Mouse (Mus musculus): ENCODE measurements around the gene Iqgap1.

Gene Iqgap1

DNA sequence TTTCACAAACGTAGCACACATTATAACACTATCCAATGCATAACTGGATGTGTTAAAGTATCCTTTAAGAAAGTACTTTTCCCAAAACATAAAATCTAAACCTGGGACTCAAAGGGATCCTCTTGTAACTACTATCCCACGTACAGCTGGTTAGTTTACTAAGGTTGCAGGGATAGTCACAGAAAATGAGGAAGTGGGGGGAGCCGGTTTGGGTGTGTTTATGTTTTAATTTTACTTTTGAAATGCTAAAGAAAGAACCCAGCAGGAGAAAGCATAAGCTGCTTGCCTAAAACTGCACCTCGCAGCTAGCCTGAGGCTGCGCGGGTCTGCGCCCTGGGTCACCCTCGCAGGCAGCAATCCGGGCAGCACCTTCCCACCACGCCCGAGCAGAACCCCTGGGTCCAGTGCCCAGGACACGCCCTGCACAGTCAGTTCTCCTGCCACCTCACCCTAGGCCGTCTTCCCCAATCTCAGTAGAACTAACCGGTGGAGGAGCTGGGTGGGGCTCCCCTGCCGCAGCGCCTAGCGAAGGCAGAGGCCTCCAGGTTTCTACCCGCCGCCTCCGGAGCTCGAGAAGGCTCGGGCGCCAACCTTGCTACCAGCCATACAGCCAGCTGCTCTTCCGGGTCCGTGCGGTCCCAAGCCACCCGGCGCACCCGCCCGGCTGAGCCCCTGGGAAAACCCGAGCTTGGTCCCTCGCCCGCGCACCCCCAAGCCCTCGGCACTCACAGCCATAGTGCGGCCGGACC is 23.2 kb downstream of the Iqgap1 start:
- DNase-seq = no peak

DNA sequence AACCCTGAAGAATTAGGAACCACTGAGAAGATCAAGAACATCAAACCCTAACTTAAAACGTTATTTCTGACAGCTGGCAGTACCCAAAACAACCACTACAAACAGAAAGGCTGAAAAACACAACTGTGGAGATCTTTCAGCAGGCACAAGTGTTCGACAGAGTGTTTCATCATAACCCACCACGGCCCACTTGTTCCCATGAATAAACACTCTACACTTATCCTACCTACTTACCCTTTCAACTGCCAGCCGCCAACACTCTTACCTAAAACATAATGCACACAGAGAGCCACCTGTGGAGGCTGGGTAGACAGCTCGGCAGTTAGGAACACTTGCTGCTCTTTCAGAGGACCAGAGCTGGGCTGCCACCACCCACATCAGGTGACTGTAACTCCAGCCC is 26.5 kb downstream of the Iqgap1 start:
- no peak for DNase-seq

DNA sequence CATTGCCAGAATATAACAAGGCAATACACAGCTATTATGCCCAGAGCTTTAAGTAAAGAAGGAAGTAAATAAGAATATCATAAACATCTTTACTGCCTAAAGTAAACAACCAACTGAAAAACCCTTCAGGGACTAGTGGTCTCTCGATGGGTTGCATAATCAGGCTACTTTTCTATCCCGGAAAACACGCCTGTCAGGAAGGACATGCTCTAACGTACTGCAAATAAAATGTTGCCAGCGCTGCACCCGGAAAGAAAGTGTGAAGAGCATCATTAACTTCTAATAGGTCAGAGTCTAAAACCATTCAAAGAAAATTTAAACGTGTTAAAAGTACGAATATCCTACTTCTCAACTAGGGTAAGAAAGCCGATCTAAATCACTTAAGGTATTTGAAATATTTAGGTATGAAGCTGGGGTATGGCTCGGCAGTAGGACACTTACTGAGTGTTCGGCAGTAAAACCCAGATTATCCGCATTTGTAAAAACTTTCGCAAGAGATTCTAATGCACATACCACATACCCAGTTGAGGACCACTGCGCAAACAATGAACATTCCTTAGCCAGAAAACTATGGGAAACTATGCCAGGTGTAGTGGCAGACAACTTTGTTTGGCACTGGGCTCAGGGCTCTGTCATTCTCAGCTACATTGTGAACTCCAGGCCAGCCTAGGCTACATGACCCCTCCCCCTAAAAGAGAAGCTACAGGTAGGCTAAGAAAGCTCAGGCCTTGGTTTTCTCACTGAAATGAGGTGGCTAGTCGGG is 28.8 kb downstream of the Iqgap1 start:
- DNase-seq = no peak

DNA sequence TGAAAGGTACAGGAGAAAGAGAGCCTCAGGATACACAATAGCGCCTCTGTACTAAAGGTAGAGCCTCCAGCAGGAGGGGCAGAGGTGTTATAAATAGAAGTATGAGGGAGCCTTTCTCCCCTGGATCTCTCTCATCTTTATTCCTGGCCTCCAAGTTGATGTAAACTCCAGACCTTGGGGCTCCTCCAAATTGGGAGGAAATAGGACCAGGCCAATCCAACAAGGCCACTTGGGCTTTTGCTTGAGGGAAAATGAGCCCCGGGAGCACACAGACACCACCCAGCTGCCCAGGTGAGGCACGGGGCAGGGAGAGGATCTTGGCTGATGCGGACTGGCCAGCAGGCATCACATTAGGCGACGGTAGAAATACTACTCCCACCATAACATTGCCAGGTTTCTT is 29.5 kb downstream of the Iqgap1 start:
- DNase-seq = no peak

DNA sequence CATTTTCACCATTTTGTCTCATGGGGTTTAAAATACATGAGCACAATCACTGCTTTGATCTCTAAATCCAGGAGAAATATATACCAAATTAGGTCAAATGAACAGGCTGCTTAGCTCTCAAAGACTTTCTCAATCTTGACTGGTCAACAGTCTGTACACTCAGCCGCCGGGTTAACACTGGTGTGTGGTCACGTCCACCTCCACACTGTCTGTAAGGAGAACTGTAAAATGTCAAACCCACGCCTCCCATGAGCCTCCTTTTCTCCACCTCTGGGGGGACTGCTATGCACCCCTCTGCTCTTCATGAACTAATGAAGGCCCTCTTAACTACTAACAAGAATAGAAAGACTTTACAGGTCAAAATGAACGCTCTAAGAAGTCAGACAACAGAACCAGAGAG is 36.2 kb downstream of the Iqgap1 start:
- DNase-seq = no peak

DNA sequence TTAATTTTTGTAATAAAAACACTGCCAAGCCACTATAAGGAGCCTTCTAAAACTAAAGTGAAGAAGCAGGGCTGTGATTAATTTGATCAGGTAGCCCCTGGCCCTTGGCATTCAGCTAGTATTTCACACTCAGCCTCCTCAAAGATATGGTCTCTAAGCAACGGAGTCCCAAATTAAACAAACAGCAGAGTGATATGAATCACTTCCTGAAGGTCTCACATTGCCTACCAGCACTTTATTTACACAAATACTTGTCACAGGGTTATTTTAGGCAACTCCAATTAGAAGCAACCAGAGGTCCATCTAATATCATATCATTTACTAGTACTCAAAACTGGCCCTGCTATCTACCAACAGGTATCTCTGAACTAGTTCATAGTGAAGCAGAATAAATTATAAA is 36.7 kb downstream of the Iqgap1 start:
- DNase-seq = no peak

DNA sequence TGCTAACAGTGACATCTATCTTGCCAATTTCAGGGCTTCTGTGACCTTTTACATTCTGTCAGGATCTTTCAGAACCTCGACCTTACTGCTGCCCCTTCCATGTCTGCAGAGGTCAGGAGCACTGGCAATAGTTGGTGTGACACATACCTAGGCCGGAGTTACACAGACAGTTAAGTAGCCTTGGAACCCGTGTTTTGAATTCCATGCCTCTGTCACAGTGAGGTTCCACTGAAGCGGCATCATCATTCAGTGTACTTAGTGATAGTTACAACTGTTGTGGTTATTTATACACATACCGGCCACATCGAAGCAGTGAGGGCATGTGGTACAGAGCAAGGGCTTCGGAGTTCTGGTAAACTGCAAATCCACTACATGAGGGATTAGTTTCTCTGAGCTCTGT is 37.8 kb downstream of the Iqgap1 start:
- no peak for DNase-seq

DNA sequence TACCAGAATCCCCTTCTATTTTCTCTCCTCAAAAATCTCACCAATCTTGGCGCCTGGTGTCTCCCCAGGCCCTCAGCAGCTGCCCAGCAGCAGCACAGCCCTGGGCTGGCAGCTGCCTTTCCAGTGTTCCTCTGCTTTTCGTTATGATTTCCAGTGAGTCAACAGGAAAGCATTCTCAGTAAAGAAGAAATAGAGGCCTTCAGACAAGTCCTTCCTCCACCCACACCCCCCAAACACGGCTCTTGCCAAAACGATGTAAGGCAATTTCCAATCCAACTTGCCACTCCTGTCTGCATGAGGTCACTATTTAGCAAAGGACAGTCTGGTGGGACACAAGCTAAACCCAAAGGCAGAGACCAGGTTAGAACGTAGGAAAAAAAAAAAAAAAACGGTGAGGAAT is 39.0 kb downstream of the Iqgap1 start:
- DNase-seq = peak in 1 of 2 experiments; percentile 55

DNA sequence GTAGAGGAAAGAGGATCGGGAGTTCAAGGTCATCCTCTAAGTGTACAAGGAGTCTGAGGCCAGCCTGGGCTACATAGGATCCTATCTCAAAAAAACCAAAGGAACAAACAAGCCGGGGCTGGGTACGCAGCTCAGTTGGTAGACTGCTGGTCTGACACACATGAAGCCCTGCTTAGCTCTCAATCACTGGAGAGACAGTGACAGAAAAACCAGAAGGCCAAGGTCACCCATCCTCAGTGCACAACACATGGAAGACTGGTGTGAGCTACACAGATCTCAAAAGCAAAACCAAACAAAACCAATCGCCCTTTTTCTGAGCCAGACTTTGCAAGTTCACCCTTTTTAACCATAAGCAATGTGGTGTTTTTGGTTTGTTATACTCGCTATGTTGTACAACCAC is 41.9 kb downstream of the Iqgap1 start:
- no peak for DNase-seq

DNA sequence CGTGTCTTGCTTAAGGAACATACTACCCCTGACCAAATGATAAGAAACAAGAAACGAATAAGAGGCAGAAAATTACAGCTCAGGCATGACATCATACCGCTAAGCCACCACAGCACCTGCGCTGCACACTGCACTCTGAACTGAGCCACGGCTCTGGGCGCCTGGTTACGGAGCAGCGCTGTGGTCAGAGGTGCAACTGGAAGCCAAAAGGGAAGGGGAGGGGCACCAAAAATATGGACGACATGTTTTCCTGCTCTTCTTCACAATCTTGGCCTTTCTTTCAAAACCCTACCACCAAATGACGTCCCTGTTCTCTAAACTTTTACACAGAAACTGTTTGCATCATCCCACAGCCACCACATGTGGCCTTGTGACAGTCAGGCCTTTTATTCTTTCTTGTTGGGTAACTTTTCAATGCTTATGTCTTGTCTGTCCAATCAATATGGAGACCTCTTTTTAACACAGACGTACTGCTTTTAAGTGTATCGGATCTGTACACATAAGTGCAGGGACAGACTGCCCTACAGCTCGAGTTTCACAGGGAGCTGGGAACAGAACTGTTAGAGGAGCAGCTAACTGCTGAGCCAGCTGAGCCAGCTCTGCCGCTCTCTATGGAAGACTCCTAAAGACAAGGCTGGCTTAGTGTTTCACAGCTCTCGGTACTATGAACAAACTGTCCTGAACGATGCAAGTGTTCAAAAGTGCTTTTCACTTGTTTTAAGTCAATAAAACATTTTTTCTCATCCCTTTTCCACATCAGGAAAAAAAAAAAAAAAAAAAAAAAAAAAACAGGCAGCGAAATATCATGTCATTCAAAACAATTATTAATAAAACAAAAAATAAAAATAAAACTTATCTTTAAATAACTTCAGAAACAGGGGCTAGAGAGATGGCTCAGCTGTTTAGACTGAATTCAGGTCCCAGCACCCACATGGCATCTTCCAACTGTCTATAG is 43.3 kb downstream of the Iqgap1 start:
- DNase-seq = peak in 1 of 2 experiments; percentile 47

DNA sequence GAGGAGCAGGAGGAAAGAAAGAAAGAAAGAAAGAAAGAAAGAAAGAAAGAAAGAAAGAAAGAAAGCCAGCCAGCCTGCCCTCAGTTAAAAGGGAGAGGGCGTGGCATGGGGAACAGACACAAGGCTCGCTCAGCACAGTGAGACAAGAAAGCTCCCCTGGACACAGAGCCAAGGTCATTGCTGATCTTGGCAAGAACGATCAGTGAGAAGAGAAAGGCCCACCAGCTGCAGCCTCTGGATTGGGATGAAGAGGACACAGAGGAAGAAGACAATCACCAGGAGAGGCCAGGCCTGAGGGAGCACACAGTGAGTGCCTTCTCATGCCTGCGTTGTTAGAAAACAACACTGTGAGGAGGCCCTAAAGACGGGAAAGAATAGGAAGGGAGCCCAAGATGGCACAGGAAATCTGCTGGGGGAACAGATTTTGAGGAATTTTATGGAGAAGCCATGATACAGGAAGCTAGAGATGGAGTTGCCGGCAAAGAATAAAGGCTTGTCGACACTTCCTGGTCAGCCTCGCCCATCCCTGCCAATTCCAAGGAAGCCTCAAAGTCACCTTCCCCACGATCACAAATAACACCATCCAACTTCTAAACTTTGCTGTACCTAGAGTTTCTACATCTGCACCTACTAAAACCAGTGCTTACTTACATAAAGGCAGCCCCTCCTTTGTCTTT is 44.2 kb downstream of the Iqgap1 start:
- peak; percentile 52 to 57 for DNase-seq

DNA sequence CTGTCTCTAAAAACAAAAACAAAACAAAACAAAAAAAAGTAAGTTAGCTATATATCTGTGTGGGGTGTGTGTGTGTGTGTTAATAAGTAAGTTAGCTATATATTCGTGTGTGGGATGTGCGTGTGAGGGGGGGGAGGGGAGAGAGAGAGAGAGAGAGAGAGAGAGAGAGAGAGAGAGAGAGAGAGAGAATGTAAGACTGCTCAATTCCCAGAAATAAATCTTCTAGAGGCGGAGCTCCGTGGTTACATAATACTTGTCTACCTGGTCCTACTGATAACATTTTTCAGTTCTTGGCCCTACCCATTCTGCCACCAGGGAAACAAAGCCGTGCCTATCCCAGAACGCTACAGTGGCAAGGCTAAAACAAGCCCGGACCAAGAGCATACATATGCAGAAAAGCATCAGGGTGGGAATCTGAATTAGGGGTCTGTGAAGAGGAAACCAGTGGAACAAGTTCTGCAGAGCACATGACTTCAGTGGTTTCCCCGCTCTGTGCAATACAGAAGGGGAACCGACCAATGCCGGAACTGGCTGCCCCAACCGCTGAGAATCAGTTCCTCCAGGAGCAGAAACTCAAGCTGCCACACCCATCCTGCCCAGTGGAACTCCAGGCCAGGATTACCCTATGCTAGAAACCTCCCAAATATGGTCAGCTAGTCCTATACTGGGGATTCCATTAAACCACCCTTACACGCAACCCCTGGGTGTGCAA is 46.7 kb downstream of the Iqgap1 start:
- peak; percentile 61 to 77 for DNase-seq

DNA sequence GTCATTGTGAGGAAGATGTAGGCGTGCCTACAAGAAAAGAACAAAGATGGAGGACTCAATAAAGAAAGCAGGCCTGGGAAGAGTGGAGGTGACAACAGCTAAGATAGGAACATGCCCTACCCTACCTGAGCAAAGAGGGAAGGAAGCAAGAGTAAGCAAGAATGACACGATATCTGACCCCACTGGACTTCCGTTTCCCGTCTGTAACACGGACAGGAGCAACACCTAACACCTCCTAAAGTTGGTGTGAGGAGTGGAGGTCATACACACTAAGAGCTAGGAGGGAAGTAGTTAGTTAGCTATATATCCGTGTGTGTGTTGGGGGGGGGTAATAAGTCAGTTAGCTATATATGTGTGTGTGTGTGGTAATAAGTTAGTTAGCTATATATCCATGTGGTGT is 47.4 kb downstream of the Iqgap1 start:
- no peak for DNase-seq

DNA sequence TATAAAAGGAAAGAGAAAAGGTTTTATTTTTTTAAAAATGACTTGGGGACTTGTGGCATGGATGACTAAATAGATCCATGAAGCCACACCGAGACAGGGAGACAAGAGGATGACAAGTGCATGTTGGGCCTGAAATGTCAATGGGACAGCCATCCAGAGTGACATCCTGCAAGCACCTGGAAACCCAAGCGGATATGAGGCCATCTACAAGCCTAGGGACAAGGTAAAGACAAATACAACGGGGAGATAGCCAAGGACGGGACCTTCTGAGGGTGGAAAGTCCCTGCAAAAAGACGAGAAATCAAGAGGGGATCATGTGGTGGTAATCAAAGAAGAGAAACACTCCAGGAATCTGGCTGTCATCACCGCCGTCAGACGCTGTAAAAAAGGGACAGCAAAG is 48.6 kb downstream of the Iqgap1 start:
- DNase-seq = no peak

DNA sequence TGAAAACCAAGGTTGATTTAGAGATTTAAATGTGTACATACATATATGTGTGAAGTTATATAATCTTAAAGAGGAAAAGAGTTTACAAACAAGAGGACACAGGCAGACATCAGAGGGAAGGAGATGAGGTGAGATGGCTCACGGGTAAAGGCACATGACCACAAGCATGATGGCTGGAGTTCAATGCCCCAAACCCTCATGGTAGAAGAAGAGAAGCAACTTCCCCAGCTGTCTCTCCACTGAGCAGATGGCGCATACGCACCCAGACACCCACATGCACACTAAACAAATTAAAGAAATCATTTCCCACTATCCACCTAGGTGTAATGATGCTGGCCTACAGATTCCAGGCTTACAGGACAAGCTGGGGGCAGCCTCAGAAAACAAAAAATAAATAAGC is 49.7 kb downstream of the Iqgap1 start:
- DNase-seq = no peak

DNA sequence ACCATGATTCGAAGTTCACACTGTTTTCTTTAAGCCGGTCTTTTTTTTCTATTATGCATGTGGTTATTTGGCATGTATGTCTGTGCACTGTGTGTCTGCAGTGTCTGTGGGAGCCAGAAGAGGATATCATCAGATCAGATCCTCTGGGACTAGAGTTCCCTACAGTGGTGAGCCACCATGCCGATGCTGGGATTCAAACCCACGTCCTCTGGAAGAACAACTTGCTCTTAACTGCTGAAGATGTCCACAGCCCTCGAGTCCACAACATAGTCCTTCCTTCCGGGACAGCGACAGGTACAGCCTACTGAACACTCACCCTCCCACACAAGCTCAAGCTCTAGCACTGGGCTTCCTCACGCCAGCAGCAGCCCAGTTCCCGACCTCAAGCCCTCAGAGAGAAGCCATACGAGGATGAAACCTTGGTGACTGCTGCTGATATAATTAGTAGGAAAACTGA is 50.3 kb downstream of the Iqgap1 start:
- no peak for DNase-seq

DNA sequence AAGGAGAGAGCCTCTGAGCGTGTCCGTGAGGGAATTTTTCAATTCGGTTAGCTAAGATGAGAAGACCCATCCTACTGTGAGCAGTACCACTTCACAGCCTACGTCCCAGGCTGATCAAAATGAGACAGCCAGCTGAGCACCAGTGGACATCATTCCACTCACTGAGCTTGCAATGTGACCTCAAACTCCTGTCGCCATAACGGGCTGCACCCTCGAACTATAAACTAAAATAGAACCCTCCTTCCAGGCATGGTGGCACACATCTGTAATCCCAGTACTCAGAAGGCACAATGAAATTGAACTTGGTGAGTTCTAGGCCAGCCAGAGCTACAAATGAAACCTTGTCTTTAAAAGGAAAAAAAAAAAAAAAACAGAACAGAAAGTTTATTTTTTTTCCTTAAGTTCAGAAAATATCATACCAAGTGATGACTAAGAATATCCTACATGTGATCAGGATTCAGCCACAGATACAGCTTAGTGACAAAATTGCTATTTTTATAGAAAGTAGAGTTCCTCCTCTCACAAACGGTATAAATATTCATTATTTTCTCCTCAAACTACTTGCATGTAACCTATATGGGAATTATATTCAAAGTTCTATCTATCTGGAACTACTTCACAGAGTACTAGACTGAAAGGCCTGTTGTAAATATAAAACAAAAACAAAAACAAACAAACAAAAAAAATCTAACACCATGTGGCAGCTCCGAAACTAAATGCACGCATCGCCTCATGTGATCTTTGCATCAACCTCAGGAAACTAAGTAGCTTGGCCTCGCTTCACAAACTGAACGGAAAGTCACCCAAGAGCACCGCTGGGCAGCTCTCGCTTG is 50.9 kb downstream of the Iqgap1 start:
- DNase-seq = no peak

DNA sequence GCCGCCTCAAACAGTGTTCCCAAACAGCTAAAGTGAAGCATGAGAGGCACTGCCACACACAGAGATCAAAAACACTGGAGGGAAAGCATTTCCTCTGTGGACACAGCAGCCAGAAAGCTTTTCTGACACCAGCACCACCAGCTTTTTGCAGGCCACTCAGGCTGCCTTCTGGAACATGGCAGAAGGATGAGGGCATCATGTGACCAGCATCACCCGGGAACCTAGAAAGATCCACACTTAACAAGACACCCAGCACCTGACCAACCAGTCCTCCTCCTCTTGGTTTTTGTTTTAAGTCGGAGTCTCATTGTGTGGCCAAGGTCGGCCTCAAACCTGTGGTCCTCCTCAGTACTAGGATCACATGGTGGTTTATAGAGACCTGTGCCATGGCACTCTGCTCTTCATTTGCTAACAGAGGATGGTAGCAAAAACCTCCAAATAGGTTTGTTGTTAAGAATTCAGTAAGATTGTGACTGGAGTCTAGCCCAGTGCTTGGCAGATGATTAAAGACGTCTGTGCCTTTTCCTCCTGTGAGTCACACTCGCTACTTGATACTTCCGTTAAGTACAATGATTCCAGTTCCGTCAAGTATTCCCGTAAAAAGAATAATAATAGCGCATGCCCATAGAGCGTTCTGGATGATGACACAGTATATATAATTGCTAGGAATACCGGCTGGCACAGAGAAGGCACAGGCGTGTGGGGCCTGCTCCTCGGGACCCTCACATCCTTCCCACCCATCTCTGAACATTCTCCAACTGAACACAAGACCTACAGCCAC is 51.8 kb downstream of the Iqgap1 start:
- DNase-seq = peak in 1 of 2 experiments; percentile 55

DNA sequence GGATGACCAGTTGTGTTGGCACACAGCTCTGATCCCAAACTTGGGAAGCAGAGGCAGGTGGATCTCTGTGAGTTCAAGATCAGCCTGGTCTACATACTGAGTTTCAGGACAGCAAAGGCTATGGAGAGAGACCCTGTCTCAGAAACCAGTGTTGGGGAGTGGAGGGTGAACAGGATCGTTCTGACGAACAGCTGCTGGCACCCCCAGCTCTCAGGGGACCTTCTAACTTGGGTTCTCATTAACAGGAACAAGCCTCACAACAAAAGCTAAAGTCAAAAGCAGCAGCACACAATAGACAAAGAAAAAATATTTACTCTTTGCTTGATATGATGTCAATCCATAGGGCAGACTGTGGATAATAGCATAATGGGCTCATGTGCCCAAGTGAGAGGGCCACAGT is 55.3 kb downstream of the Iqgap1 start:
- DNase-seq = no peak

DNA sequence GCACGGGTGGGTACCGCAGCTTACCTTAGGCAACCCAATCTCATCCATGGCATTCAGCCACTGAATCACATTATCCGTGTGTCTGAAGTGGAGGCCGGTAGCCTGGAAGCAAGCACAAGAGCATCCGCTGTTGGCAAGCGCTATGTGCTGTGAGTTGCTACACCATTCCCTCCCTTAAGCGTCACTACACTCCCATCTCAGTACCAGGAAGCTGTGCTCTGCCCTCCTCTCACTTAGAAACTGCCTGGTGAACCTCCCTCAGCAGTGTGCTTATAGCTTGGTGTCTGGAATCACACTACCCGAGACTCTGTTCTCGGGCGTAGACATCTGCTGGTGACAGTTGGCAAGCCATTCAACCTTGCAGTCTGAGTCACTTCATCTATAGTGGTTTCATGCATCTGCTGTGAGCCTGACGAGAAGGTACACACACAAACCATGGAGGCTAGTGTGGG is 58.9 kb downstream of the Iqgap1 start:
- no peak for DNase-seq
